Mouse (Mus musculus): Measurements from ENCODE around the gene Stat5a.

Stat5a gene

GRCm38 (mm10) chr11:100836923-100837702, 22.0 kb upstream of the Stat5a start:
- DNase-seq (ENCODE audit: low spot score) = no peak

- no peak for DNase-seq (ENCODE audit: low spot score)
Measured at GRCm38 (mm10) chr11:100838894-100839293, 20.3 kb upstream of the Stat5a start.

- DNase-seq (ENCODE audit: low spot score) = no peak
Measured at GRCm38 (mm10) chr11:100839523-100839922, 19.6 kb upstream of the Stat5a start.

GRCm38 (mm10) chr11:100840866-100841265, 18.3 kb upstream of the Stat5a start:
- DNase-seq (ENCODE audit: low spot score) = no peak

GRCm38 (mm10) chr11:100842025-100842424, 17.1 kb upstream of the Stat5a start:
- DNase-seq (ENCODE audit: low spot score) = no peak

- no peak for DNase-seq (ENCODE audit: low spot score)
Measured at GRCm38 (mm10) chr11:100843070-100843669, 16.0 kb upstream of the Stat5a start.

- DNase-seq (ENCODE audit: low spot score) = no peak
Measured at GRCm38 (mm10) chr11:100844121-100844520, 15.0 kb upstream of the Stat5a start.

- DNase-seq (ENCODE audit: low spot score) = no peak
Measured at GRCm38 (mm10) chr11:100845793-100846192, 13.4 kb upstream of the Stat5a start.

- DNase-seq (ENCODE audit: low spot score) = no peak
Measured at GRCm38 (mm10) chr11:100847572-100847971, 11.6 kb upstream of the Stat5a start.

- DNase-seq (ENCODE audit: low spot score) = no peak
Measured at GRCm38 (mm10) chr11:100848080-100848479, 11.1 kb upstream of the Stat5a start.

GRCm38 (mm10) chr11:100848789-100849379, 10.3 kb upstream of the Stat5a start:
- DNase-seq (ENCODE audit: low spot score) = no peak

GRCm38 (mm10) chr11:100849456-100850037, 9.6 kb upstream of the Stat5a start:
- no peak for DNase-seq (ENCODE audit: low spot score)

GRCm38 (mm10) chr11:100850038-100850777, 8.9 kb upstream of the Stat5a start, which contains the start of gene Stat5b:
Gene Stat5b, minus strand, starts transcription at chr11:100850724.
- DNase-seq (ENCODE audit: low spot score) = peak; percentile 59

GRCm38 (mm10) chr11:100850778-100851528, 8.2 kb upstream of the Stat5a start:
- peak; percentile 49 for DNase-seq (ENCODE audit: low spot score)

GRCm38 (mm10) chr11:100852088-100852487, 7.1 kb upstream of the Stat5a start:
- DNase-seq (ENCODE audit: low spot score) = no peak

GRCm38 (mm10) chr11:100853018-100853417, 6.1 kb upstream of the Stat5a start:
- no peak for DNase-seq (ENCODE audit: low spot score)

- no peak for DNase-seq (ENCODE audit: low spot score)
Measured at GRCm38 (mm10) chr11:100854268-100854667, 4.9 kb upstream of the Stat5a start.

- no peak for DNase-seq (ENCODE audit: low spot score)
Measured at GRCm38 (mm10) chr11:100855178-100855577, 4.0 kb upstream of the Stat5a start.

- DNase-seq (ENCODE audit: low spot score) = no peak
Measured at GRCm38 (mm10) chr11:100857960-100858359, 1.2 kb upstream of the Stat5a start.

GRCm38 (mm10) chr11:100859579-100860075, 476 bp downstream of the Stat5a start:
- DNase-seq (ENCODE audit: low spot score) = no peak
